Mouse (Mus musculus): ENCODE results near the gene Hs6st3. TPM values are rescaled to one million over a fixed set of nuclear protein-coding genes. Genes with fewer than 3 reads are reported as not detected.

The Hs6st3 gene
- polyA plus RNA-seq, 1 experiment from 2014 or later: 1.0 TPM

DNA sequence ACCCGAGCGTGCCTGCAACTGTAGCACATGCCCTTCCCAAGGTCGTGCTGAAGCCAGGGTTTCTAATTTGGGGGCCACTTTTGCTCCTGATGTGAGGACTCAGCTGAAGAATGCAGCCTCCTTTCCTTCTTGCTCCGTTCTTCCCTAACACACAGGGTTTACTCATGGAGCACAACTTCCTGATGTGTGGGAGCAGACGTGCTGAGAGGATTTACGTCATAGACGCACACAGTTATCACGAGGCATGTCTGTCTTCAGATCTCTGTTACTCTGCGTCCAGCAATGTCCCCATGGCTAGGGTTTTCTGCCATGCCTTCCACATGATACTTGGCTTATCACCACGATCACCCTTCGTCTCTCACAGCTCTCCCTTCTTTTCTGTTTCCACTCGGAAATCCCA is 709.4 kb downstream of the Hs6st3 start:
- POLR2A ChIA-PET: no interaction called here
- CTCF ChIA-PET: no interaction called here
- DNase-seq (ENCODE audit: low read depth, low spot score): no peak
- TF ChIP-seq CTCF (IDR thresholded peaks at IDR 0.05): no peak
- H3K27me3 ChIP-seq: peaks cover 5% of the 10 kb centered on the region
- in situ Hi-C loops (cut with MboI; ENCODE audit: low pct_unique_long_range_greater_than_20kb): no loop called here
- ATAC-seq: no peak

DNA sequence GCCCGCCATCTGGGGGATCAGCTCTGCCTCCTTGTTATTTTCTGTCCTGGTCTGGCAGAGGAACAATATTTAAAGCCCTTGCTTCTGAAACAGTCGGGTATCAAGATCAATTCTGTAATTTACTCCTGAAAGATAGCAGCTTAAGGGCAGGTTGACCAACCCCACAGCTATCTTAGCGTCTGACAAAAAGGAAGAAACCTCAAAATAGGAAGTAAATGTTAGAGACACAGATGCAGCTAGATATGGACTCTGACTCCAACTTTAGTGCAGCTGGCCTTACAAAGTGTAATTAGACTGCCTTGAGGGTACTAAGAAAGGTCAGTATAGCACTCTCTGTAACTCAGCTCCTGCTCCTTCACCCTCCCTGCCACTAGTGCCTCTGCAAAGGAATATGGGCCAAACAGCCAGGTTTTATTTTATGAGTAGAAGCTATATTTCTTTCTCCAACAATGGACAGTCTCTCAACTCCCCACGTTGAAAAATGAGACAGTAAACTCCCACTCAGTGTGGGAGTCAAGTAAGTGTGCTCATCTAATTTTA is 710.7 kb downstream of the Hs6st3 start:
- in situ Hi-C loops (cut with MboI; ENCODE audit: low pct_unique_long_range_greater_than_20kb): no loop called here
- peaks cover 6% of the 10 kb centered on the region for H3K27me3 ChIP-seq
- DNase-seq (ENCODE audit: low read depth, low spot score) (no peak), ATAC-seq (no peak)
- ChIA-PET POLR2A (no interaction called here), CTCF (no interaction called here)
- no peak for TF ChIP-seq CTCF (IDR thresholded peaks at IDR 0.05)

DNA sequence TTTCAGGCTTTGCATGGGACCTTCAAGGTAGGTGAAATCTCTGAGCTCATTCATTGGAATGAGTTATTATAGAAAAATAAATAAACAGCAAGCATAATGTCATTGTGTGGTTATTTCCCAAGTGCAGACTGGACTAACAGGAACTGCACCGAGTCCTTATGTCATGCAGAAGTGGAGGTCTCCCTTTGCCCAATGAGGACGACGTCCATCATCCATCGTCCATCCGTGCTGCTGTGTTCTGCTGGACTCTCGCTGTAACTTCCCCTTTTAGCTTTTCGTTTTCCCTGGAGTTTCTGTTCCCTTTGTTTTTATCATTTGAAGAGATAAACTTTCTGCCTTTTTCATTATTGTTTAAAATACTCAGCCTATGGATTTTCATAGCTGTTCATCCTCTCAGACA is 711.2 kb downstream of the Hs6st3 start:
- H3K27me3 ChIP-seq: peaks cover 11% of the 10 kb centered on the region
- POLR2A ChIA-PET: no interaction called here
- in situ Hi-C loops (cut with MboI; ENCODE audit: low pct_unique_long_range_greater_than_20kb): no loop called here
- ATAC-seq (no peak), DNase-seq (ENCODE audit: low read depth, low spot score) (no peak)
- CTCF ChIA-PET: no interaction called here
- no peak for TF ChIP-seq CTCF (IDR thresholded peaks at IDR 0.05)

- POLR2A ChIA-PET: no interaction called here
- in situ Hi-C loops (cut with MboI; ENCODE audit: low pct_unique_long_range_greater_than_20kb): loop anchor here (10.0 kb wide), 1 partner anchor 747 kb away; no protein-coding TSS in a partner anchor
- peaks cover 11% of the 10 kb centered on the region for H3K27me3 ChIP-seq
- CTCF ChIA-PET: interaction anchor here (0.7 kb wide), 1 partner anchor 12 kb away, joined by 3 read pairs; no protein-coding TSS in a partner anchor
- TF ChIP-seq CTCF (IDR thresholded peaks at IDR 0.05): no peak
- DNase-seq (ENCODE audit: low read depth, low spot score) (no peak), ATAC-seq (no peak)
Measured at GRCm38 (mm10) chr14:119852139-119852538, 714.0 kb downstream of the Hs6st3 start.

- CTCF ChIA-PET: no interaction called here
- DNase-seq (ENCODE audit: low read depth, low spot score) (no peak), ATAC-seq (no peak)
- H3K27me3 ChIP-seq: peaks cover 24% of the 10 kb centered on the region
- POLR2A ChIA-PET: no interaction called here
- in situ Hi-C loops (cut with MboI; ENCODE audit: low pct_unique_long_range_greater_than_20kb): loop anchor here (10.0 kb wide), 1 partner anchor 753 kb away; no protein-coding TSS in a partner anchor
- TF ChIP-seq CTCF (IDR thresholded peaks at IDR 0.05): no peak
Measured at GRCm38 (mm10) chr14:119857338-119858291, 719.5 kb downstream of the Hs6st3 start.

- ChIA-PET CTCF (no interaction called here), POLR2A (no interaction called here)
- TF ChIP-seq CTCF (IDR thresholded peaks at IDR 0.05): no peak
- DNase-seq (ENCODE audit: low read depth, low spot score): no peak
- ATAC-seq: no peak
- in situ Hi-C loops (cut with MboI; ENCODE audit: low pct_unique_long_range_greater_than_20kb): no loop called here
- H3K27me3 ChIP-seq: no peaks in the 10 kb centered on the region
Measured at GRCm38 (mm10) chr14:119873617-119874016, 735.5 kb downstream of the Hs6st3 start.

DNA sequence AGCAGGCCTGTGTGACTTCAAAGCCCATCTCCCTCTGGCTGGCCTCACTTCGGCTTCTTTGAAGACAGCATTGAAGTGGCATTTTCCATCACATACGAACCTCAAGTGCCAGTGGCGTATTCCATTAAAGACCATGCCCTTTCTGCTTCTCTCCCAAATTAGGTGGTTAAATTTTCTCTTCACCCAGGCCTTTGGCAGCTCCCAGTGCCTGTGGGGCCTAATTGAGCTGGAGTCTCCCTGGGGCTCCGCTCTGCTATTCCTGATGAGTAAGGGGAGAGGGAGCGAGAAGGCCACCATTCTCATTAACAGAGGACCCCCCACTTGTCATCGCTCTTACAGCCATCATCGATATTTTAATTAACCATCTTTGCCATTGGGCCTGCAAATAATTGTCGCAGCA is 754.8 kb downstream of the Hs6st3 start:
- ATAC-seq (no peak), DNase-seq (ENCODE audit: low read depth, low spot score) (no peak)
- ChIA-PET CTCF (no interaction called here), POLR2A (no interaction called here)
- no peaks in the 10 kb centered on the region for H3K27me3 ChIP-seq
- TF ChIP-seq CTCF (IDR thresholded peaks at IDR 0.05): no peak
- in situ Hi-C loops (cut with MboI; ENCODE audit: low pct_unique_long_range_greater_than_20kb): no loop called here

- CTCF ChIA-PET: no interaction called here
- DNase-seq (ENCODE audit: low read depth, low spot score): no peak
- no peak for TF ChIP-seq CTCF (IDR thresholded peaks at IDR 0.05)
- H3K27me3 ChIP-seq: no peaks in the 10 kb centered on the region
- ATAC-seq: no peak
- in situ Hi-C loops (cut with MboI; ENCODE audit: low pct_unique_long_range_greater_than_20kb): no loop called here
- POLR2A ChIA-PET: no interaction called here
Measured at GRCm38 (mm10) chr14:119895097-119895496, 757.0 kb downstream of the Hs6st3 start.

- TF ChIP-seq CTCF (IDR thresholded peaks at IDR 0.05): no peak
- DNase-seq (ENCODE audit: low read depth, low spot score) (no peak), ATAC-seq (no peak)
- POLR2A ChIA-PET: no interaction called here
- H3K27me3 ChIP-seq: no peaks in the 10 kb centered on the region
- CTCF ChIA-PET: no interaction called here
- in situ Hi-C loops (cut with MboI; ENCODE audit: low pct_unique_long_range_greater_than_20kb): no loop called here
Measured at GRCm38 (mm10) chr14:119895765-119896465, 757.8 kb downstream of the Hs6st3 start.

- in situ Hi-C loops (cut with MboI; ENCODE audit: low pct_unique_long_range_greater_than_20kb): no loop called here
- ATAC-seq (no peak), DNase-seq (ENCODE audit: low read depth, low spot score) (no peak)
- ChIA-PET POLR2A (no interaction called here), CTCF (no interaction called here)
- no peaks in the 10 kb centered on the region for H3K27me3 ChIP-seq
- no peak for TF ChIP-seq CTCF (IDR thresholded peaks at IDR 0.05)
Measured at GRCm38 (mm10) chr14:119902486-119902885, 764.3 kb downstream of the Hs6st3 start.
